Mouse (Mus musculus) MEL (cell line): ENCODE measurements around the gene Glp2r. TPM values are rescaled to one million over a fixed set of nuclear protein-coding genes. Genes with fewer than 3 reads are reported as not detected.

Source experiments
- DNase-seq: peaks from one replicate; pipeline ENCODE4 v3.0.0; 2011; ENCODE audit warnings: low read depth, low spot score
- H3K27ac ChIP-seq: 2 replicates; pipeline ENCODE4 v1.5.1; 2012; ENCODE audit warnings: low read depth, mild to moderate bottlenecking, control low read depth, low read length, moderate library complexity; ENCODE audit not compliant: control insufficient read depth
- H3K27me3 ChIP-seq, 2 experiments: fragments of 150-350 bp in 1 of 2; sonication (generic) in 1 of 2; 2 replicates each; pipeline ENCODE4 v1.6.1; 2012; ENCODE audit warnings: low read length in 2 of 2, mild to moderate bottlenecking in 2 of 2, improper control_type of control experiment in 1 of 2, moderate library complexity in 1 of 2; ENCODE audit not compliant: insufficient read depth in 2 of 2, control insufficient read depth in 1 of 2
- H3K36me3 ChIP-seq, 2 experiments: 2 replicates each; pipeline ENCODE4 v1.6.1; 2012 to 2014; ENCODE audit warnings: low read length in 2 of 2, improper control_type of control experiment in 1 of 2, inconsistent platforms in 1 of 2, mild to moderate bottlenecking in 1 of 2; ENCODE audit not compliant: insufficient read depth in 2 of 2, control insufficient read depth in 1 of 2
- H3K4me1 ChIP-seq, 2 experiments: fragments of 150-350 bp in 1 of 2; sonication (generic) in 1 of 2; 2 replicates each; pipeline ENCODE4 v1.6.1; 2012; ENCODE audit warnings: low read length in 2 of 2, improper control_type of control experiment in 1 of 2, mild to moderate bottlenecking in 1 of 2; ENCODE audit not compliant: insufficient read depth in 2 of 2, control insufficient read depth in 1 of 2
- H3K4me3 ChIP-seq, 2 experiments: fragments of 150-350 bp in 1 of 2; sonication (generic) in 1 of 2; 2 replicates each; pipeline ENCODE4 v1.5.1; 2012; ENCODE audit warnings: low read depth in 2 of 2, low read length in 2 of 2, mild to moderate bottlenecking in 2 of 2, moderate library complexity in 2 of 2, control low read depth in 1 of 2, improper control_type of control experiment in 1 of 2; ENCODE audit not compliant: control insufficient read depth in 1 of 2, insufficient read depth in 1 of 2
- H3K79me2 ChIP-seq: 2 replicates; pipeline ENCODE4 v1.6.1; 2012; ENCODE audit warnings: mild to moderate bottlenecking, low read length, moderate library complexity; ENCODE audit not compliant: control insufficient read depth, poor library complexity, insufficient read depth
- H3K9ac ChIP-seq: 2 replicates; pipeline ENCODE4 v1.6.1; 2012; ENCODE audit warnings: low read depth, mild to moderate bottlenecking, control low read depth, low read length, moderate library complexity; ENCODE audit not compliant: control insufficient read depth, poor library complexity, severe bottlenecking
- H3K9me3 ChIP-seq: fragments of 150-350 bp; sonication (generic); replicated peaks from 2 replicates; pipeline ENCODE4 v1.6.1; 2012; ENCODE audit warnings: mild to moderate bottlenecking, low read length, improper control_type of control experiment, moderate library complexity; ENCODE audit not compliant: insufficient read depth
- CTCF ChIP-seq, 3 experiments: IDR thresholded peaks in 2 of 3; conservative IDR thresholded peaks in 1 of 3; 2 replicates each; pipeline ENCODE4 v1.5.1; 2011 to 2012; ENCODE audit warnings: low read length in 3 of 3, low read depth in 2 of 3, mild to moderate bottlenecking in 2 of 3, improper control_type of control experiment in 1 of 3, inconsistent platforms in 1 of 3, mixed read lengths in 1 of 3, moderate library complexity in 1 of 3; ENCODE audit not compliant: control insufficient read depth in 1 of 3, insufficient read depth in 1 of 3, poor library complexity in 1 of 3, severe bottlenecking in 1 of 3
- ELF1 ChIP-seq: IDR thresholded peaks from 2 replicates; pipeline ENCODE4 v1.6.1; 2014; ENCODE audit warnings: low read depth, mild to moderate bottlenecking, inconsistent platforms, low read length, improper control_type of control experiment, moderate library complexity
- ETS1 ChIP-seq: IDR thresholded peaks from 2 replicates; pipeline ENCODE4 v1.6.1; 2012; ENCODE audit warnings: low read depth, mild to moderate bottlenecking, inconsistent platforms, low read length, improper control_type of control experiment, moderate library complexity
- HCFC1 ChIP-seq: IDR thresholded peaks from 2 replicates; pipeline ENCODE4 v1.6.1; 2012; ENCODE audit warnings: low read depth, mild to moderate bottlenecking, inconsistent platforms, low read length, improper control_type of control experiment, moderate library complexity
- KAT2A ChIP-seq: conservative IDR thresholded peaks from 2 replicates; pipeline ENCODE4 v1.6.1; 2012; ENCODE audit warnings: low read depth, low read length, improper control_type of control experiment, inconsistent platforms
- MAFK ChIP-seq: IDR thresholded peaks from 2 replicates; pipeline ENCODE4 v1.6.1; 2011; ENCODE audit warnings: low read depth, mild to moderate bottlenecking, low read length, improper control_type of control experiment, borderline replicate concordance
- MAX ChIP-seq: IDR thresholded peaks from 2 replicates; pipeline ENCODE4 v1.6.1; 2011; ENCODE audit warnings: low read length, improper control_type of control experiment
- MAZ ChIP-seq: IDR thresholded peaks from 2 replicates; pipeline ENCODE4 v1.6.1; 2012; ENCODE audit warnings: low read depth, mild to moderate bottlenecking, inconsistent platforms, low read length, improper control_type of control experiment
- MEF2A ChIP-seq: IDR thresholded peaks from 2 replicates; pipeline ENCODE4 v1.6.1; 2014; ENCODE audit warnings: low read depth, mild to moderate bottlenecking, inconsistent platforms, low read length, improper control_type of control experiment; ENCODE audit not compliant: poor library complexity, insufficient replicate concordance, severe bottlenecking; ENCODE audit errors: extremely low read depth
- MXI1 ChIP-seq: IDR thresholded peaks from 2 replicates; pipeline ENCODE4 v1.6.1; 2011; ENCODE audit warnings: mild to moderate bottlenecking, low read depth, low read length, improper control_type of control experiment
- MYB ChIP-seq: IDR thresholded peaks from 2 replicates; pipeline ENCODE4 v1.6.1; 2011; ENCODE audit warnings: mild to moderate bottlenecking, low read depth, low read length, improper control_type of control experiment
- MYC ChIP-seq: IDR thresholded peaks from 2 replicates; pipeline ENCODE4 v1.6.1; 2011; ENCODE audit warnings: low read depth, mild to moderate bottlenecking, low read length, improper control_type of control experiment, moderate library complexity
- POLR2A ChIP-seq, 2 experiments: IDR thresholded peaks; 2 replicates each; pipeline ENCODE4 v1.6.1; 2011 to 2012; ENCODE audit warnings: low read length in 2 of 2, mild to moderate bottlenecking in 2 of 2, control low read depth in 1 of 2, improper control_type of control experiment in 1 of 2, low read depth in 1 of 2, moderate library complexity in 1 of 2; ENCODE audit not compliant: control insufficient read depth in 1 of 2, insufficient read depth in 1 of 2, poor library complexity in 1 of 2
- POLR2AphosphoS2 ChIP-seq: IDR thresholded peaks from 2 replicates; pipeline ENCODE4 v1.6.1; 2011; ENCODE audit warnings: low read length, improper control_type of control experiment
- POLR2AphosphoS5 ChIP-seq: IDR thresholded peaks from 2 replicates; pipeline ENCODE4 v1.6.1; 2012; ENCODE audit warnings: low read depth, borderline replicate concordance, mild to moderate bottlenecking, inconsistent platforms, low read length, moderate library complexity, mixed read lengths
- SMC3 ChIP-seq: IDR thresholded peaks from 2 replicates; pipeline ENCODE4 v1.6.1; 2011; ENCODE audit warnings: low read depth, low read length, improper control_type of control experiment
- TAL1 ChIP-seq: IDR thresholded peaks from 2 replicates; pipeline ENCODE4 v1.6.1; 2012; ENCODE audit warnings: mild to moderate bottlenecking, inconsistent platforms, low read length, moderate library complexity, mixed read lengths
- TCF12 ChIP-seq: IDR thresholded peaks from 2 replicates; pipeline ENCODE4 v1.6.1; 2014; ENCODE audit warnings: low read depth, mild to moderate bottlenecking, inconsistent platforms, low read length, improper control_type of control experiment, moderate library complexity
- USF1 ChIP-seq: IDR thresholded peaks from 2 replicates; pipeline ENCODE4 v1.6.1; 2014; ENCODE audit warnings: low read depth, mild to moderate bottlenecking, inconsistent platforms, low read length, improper control_type of control experiment, moderate library complexity
- ZC3H11A ChIP-seq: IDR thresholded peaks from 2 replicates; pipeline ENCODE4 v1.6.1; 2012; ENCODE audit warnings: low read depth, mild to moderate bottlenecking, inconsistent platforms, low read length, improper control_type of control experiment
- ZMIZ1 ChIP-seq: IDR thresholded peaks from 2 replicates; pipeline ENCODE4 v1.6.1; 2012; ENCODE audit warnings: low read depth, mild to moderate bottlenecking, inconsistent platforms, low read length, improper control_type of control experiment, moderate library complexity
- ZNF384 ChIP-seq: IDR thresholded peaks from 2 replicates; pipeline ENCODE4 v1.6.1; 2012; ENCODE audit warnings: low read depth, mild to moderate bottlenecking, inconsistent platforms, low read length, improper control_type of control experiment
- polyA plus RNA-seq, 2 experiments: library from polyadenylated mRNA; stranded (reverse) in 1 of 2; unstranded in 1 of 2; fragments of >175 nt in 1 of 2; fragments of >200 nt in 1 of 2; gene quantifications; 2 replicates each; pipeline versions ENCODE4 v1.2.1 to v1.2.4; 2012; ENCODE audit warnings: low replicate concordance in 2 of 2, low read depth in 1 of 2; ENCODE audit not compliant: insufficient read length in 2 of 2, insufficient read depth in 1 of 2, missing spikeins in 1 of 2
- total RNA-seq: library from RNA; depleted of rRNA; stranded (reverse); fragments of 300-350 nt; gene quantifications from 2 replicates; pipeline ENCODE4 v1.2.3, GENCODE M21; 2012

The Glp2r gene
- total and polyA plus RNA-seq, 3 experiments = not detected

- DNase-seq = no peak
- Histone ChIP-seq H3K4me1 (no peaks in the 10 kb centered on the region), H3K9ac (no peak overlapping the region)
- TF ChIP-seq MXI1 (no peak), TAL1 (no peak), POLR2A (IDR thresholded peaks at IDR 0.05; ENCODE audit: control insufficient read depth in 1 of 2, insufficient read depth in 1 of 2, low read depth in 1 of 2, low read length in 2 of 2, poor library complexity in 1 of 2) (no peak), ELF1 (no peak), HCFC1 (no peak), USF1 (no peak), CTCF (IDR thresholded peaks at IDR 0.05 in 2 of 3, conservative IDR thresholded peaks at IDR 0.05 in 1 of 3; ENCODE audit: control insufficient read depth in 1 of 3, insufficient read depth in 1 of 3, low read depth in 2 of 3, low read length in 3 of 3, poor library complexity in 1 of 3, severe bottlenecking in 1 of 3) (no peak), MEF2A (no peak), MYC (no peak), POLR2AphosphoS2 (no peak), ETS1 (no peak), ZMIZ1 (no peak), POLR2AphosphoS5 (no peak), KAT2A (no peak), SMC3 (no peak), MAFK (no peak), TCF12 (no peak), MYB (no peak), MAX (no peak), ZNF384 (no peak)
- TF ChIP-seq, all 39 proteins: peak for 0
- no peaks in the 10 kb centered on the region for H3K36me3 ChIP-seq
- no peaks in the 10 kb centered on the region for H3K79me2 ChIP-seq
- no peak overlapping the region for H3K4me3 ChIP-seq
- H3K27ac ChIP-seq = no peak overlapping the region
- H3K27me3 ChIP-seq = no peaks in the 10 kb centered on the region
- no peaks in the 10 kb centered on the region for H3K9me3 ChIP-seq
Measured at GRCm38 (mm10) chr11:67727095-67727494, 43.9 kb downstream of the Glp2r start.

GRCm38 (mm10) chr11:67723231-67724013, 47.5 kb downstream of the Glp2r start:
- no peaks in the 10 kb centered on the region for H3K36me3 ChIP-seq
- H3K9me3 ChIP-seq = no peaks in the 10 kb centered on the region
- no peaks in the 10 kb centered on the region for H3K79me2 ChIP-seq
- H3K27ac ChIP-seq = no peak overlapping the region
- H3K27me3 ChIP-seq = no peaks in the 10 kb centered on the region
- no peak overlapping the region for H3K4me3 ChIP-seq
- H3K9ac ChIP-seq = no peak overlapping the region
- H3K4me1 ChIP-seq = no peaks in the 10 kb centered on the region
- TF ChIP-seq SMC3 (no peak), POLR2AphosphoS5 (no peak), MYB (no peak), ZC3H11A (no peak), MAZ (no peak)
- TF ChIP-seq, all 39 proteins: peak for 0
- no peak for DNase-seq
